Mouse (Mus musculus): ENCODE results near the gene Dpp6. TPM values are rescaled to one million over a fixed set of nuclear protein-coding genes. Genes with fewer than 3 reads are reported as not detected.

Gene Dpp6
- polyA plus RNA-seq, 1 experiment from 2014 or later, result 3.1 TPM

DNA sequence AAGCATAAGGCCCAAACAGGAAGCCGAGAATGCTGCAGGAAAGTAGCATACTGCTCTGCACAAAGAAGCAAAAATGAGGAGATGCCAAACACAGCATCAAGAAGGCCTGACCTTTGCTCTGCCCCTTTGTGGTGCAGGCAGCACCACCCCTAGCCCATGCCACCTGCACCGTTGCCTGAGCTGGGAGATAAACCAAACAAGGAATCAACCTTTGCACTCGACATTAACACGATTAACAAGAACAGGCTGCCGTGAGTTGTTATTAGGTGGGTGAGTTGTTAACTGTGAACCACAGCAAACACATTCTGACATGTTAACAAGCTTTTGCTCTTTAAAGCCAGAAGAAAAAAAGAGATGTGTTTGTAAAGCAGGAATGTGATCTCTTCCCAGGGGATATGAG, 239.4 kb downstream of the Dpp6 start:
- 43% methylated on average over 5 of the region's 5 CpGs for WGBS
- no peak for ATAC-seq (ENCODE audit: insufficient number of reproducible peaks, insufficient read depth, low FRiP score, low read depth)
- no peaks in the 10 kb centered on the region for H3K9me3 ChIP-seq (ENCODE audit: control insufficient read depth, low read depth, low read length)
- no peak overlapping the region for H3K4me3 ChIP-seq (ENCODE audit: low read depth, low read length)
- H3K9ac ChIP-seq (replicated peaks; ENCODE audit: low read depth, low read length), result no peak overlapping the region
- H3K27me3 ChIP-seq (ENCODE audit: control insufficient read depth, insufficient read depth, low read length), result no peaks in the 10 kb centered on the region
- H3K36me3 ChIP-seq (ENCODE audit: control insufficient read depth, insufficient read depth, low read length), result no peaks in the 10 kb centered on the region
- no peaks in the 10 kb centered on the region for H3K4me1 ChIP-seq (ENCODE audit: control insufficient read depth, insufficient read depth, low read length)
- no peak overlapping the region for H3K27ac ChIP-seq (ENCODE audit: low read length)
- no peak overlapping the region for H3K4me2 ChIP-seq (replicated peaks; ENCODE audit: low read depth, low read length)

DNA sequence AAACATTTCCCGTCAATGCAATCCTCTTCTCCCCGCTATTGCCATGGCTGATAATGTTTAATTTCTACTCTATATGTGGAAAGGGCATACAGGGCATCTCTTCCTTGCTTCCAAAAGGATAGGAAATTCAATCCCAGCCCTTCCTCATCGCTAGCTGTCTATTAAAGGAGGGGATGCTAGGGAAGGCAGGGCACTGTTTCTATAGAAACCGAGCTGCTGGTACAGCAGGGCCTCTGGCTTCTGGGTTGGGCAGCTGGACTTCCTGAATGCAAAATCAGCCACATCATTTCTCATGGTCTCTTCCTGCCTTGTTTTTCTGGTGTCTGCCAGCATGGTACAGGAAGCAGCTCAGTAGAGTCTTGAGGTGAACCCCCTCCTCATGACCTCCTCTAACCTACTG, 243.1 kb downstream of the Dpp6 start:
- Histone ChIP-seq H3K27ac (ENCODE audit: low read length) (no peak overlapping the region), H3K36me3 (ENCODE audit: control insufficient read depth, insufficient read depth, low read length) (no peaks in the 10 kb centered on the region), H3K27me3 (ENCODE audit: control insufficient read depth, insufficient read depth, low read length) (no peaks in the 10 kb centered on the region), H3K4me3 (ENCODE audit: low read depth, low read length) (no peak overlapping the region), H3K9ac (replicated peaks; ENCODE audit: low read depth, low read length) (no peak overlapping the region), H3K4me1 (ENCODE audit: control insufficient read depth, insufficient read depth, low read length) (no peaks in the 10 kb centered on the region), H3K9me3 (ENCODE audit: control insufficient read depth, low read depth, low read length) (no peaks in the 10 kb centered on the region), H3K4me2 (replicated peaks; ENCODE audit: low read depth, low read length) (no peak overlapping the region)
- no peak for ATAC-seq (ENCODE audit: insufficient number of reproducible peaks, insufficient read depth, low FRiP score, low read depth)
- 77% methylated on average over 4 of the region's 4 CpGs for WGBS

DNA sequence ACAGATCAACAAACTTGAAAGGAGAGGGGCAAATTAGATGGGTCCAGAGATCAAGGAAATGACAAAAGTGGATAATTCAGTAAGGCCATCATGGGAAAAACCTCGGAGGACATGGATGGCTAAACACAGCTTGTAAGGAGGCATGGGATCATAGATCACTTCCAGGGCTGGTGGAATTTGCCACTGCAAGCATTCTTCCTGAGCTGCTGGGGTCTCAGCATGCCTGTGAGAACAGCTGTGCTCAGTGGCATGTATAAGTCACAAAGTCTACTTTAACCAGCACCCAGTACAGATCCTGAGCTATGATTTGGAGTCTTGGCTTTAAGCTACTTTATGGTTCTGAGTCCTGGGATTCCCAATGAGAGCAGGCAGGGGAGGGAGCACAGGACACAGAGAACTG, 246.9 kb downstream of the Dpp6 start:
- Histone ChIP-seq H3K36me3 (ENCODE audit: control insufficient read depth, insufficient read depth, low read length) (no peaks in the 10 kb centered on the region), H3K27me3 (ENCODE audit: control insufficient read depth, insufficient read depth, low read length) (no peaks in the 10 kb centered on the region), H3K9ac (replicated peaks; ENCODE audit: low read depth, low read length) (no peak overlapping the region), H3K4me3 (ENCODE audit: low read depth, low read length) (no peak overlapping the region), H3K4me2 (replicated peaks; ENCODE audit: low read depth, low read length) (no peak overlapping the region), H3K27ac (ENCODE audit: low read length) (no peak overlapping the region), H3K4me1 (ENCODE audit: control insufficient read depth, insufficient read depth, low read length) (no peaks in the 10 kb centered on the region), H3K9me3 (ENCODE audit: control insufficient read depth, low read depth, low read length) (no peaks in the 10 kb centered on the region)
- 58% methylated on average over 1 of the region's 1 CpGs for WGBS
- no peak for ATAC-seq (ENCODE audit: insufficient number of reproducible peaks, insufficient read depth, low FRiP score, low read depth)

DNA sequence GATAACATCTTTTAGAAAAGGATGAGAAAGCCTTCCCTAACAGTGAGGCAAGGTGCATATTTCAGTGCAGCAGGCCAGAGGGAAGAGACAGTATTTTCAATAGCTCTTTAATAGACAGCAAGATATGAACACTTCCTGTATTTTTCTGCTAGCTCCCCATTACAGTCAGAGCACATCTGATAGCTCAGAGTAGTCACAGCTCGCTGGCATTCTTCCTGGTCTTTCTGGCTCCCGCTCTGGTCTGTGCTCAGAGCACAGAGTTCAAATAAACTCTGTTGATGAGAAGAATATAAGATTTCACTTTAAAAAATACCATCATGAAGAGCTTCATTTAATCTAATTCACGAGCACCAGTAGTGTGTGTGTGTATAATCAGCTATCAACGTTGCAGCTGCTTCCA, 249.8 kb downstream of the Dpp6 start:
- no peaks in the 10 kb centered on the region for H3K4me1 ChIP-seq (ENCODE audit: control insufficient read depth, insufficient read depth, low read length)
- 71% methylated on average over 4 of the region's 4 CpGs for WGBS
- ATAC-seq (ENCODE audit: insufficient number of reproducible peaks, insufficient read depth, low FRiP score, low read depth), result no peak

DNA sequence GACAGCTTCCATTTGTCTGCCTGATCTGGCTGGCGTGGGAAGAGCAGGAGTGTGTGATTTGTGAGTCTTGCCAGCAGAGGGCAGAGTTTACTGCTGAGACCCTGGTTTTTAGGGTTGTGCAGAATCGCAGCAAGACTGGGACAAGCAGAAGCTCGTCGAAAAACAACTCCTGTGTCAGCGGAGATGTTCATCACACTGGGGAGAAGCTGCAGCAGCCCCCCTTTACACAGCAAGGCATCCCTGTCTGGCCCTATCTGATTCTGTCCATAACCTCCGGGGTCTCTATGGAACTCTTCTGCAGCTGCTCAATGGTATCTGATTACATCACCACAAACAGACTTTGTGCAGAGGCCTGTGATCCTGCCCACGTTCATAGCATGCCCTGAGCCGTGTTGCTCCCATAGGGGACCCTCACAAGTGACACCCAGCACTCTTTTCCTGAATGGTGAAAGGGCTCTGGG, 258.2 kb downstream of the Dpp6 start:
- Histone ChIP-seq H3K27me3 (ENCODE audit: control insufficient read depth, insufficient read depth, low read length) (no peaks in the 10 kb centered on the region), H3K9ac (replicated peaks; ENCODE audit: low read depth, low read length) (no peak overlapping the region), H3K4me3 (ENCODE audit: low read depth, low read length) (no peak overlapping the region), H3K36me3 (ENCODE audit: control insufficient read depth, insufficient read depth, low read length) (no peaks in the 10 kb centered on the region), H3K9me3 (ENCODE audit: control insufficient read depth, low read depth, low read length) (no peaks in the 10 kb centered on the region), H3K4me1 (ENCODE audit: control insufficient read depth, insufficient read depth, low read length) (no peaks in the 10 kb centered on the region), H3K4me2 (replicated peaks; ENCODE audit: low read depth, low read length) (no peak overlapping the region), H3K27ac (ENCODE audit: low read length) (no peak overlapping the region)
- ATAC-seq (ENCODE audit: insufficient number of reproducible peaks, insufficient read depth, low FRiP score, low read depth), result no peak
- 22% methylated on average over 8 of the region's 8 CpGs for WGBS

More for the DNA sequence above, 249.8 kb downstream of the Dpp6 start:
- Histone ChIP-seq H3K36me3 (ENCODE audit: control insufficient read depth, insufficient read depth, low read length) (no peaks in the 10 kb centered on the region), H3K9ac (replicated peaks; ENCODE audit: low read depth, low read length) (no peak overlapping the region), H3K4me3 (ENCODE audit: low read depth, low read length) (no peak overlapping the region), H3K4me2 (replicated peaks; ENCODE audit: low read depth, low read length) (no peak overlapping the region), H3K27me3 (ENCODE audit: control insufficient read depth, insufficient read depth, low read length) (no peaks in the 10 kb centered on the region), H3K27ac (ENCODE audit: low read length) (no peak overlapping the region), H3K9me3 (ENCODE audit: control insufficient read depth, low read depth, low read length) (no peaks in the 10 kb centered on the region)

DNA sequence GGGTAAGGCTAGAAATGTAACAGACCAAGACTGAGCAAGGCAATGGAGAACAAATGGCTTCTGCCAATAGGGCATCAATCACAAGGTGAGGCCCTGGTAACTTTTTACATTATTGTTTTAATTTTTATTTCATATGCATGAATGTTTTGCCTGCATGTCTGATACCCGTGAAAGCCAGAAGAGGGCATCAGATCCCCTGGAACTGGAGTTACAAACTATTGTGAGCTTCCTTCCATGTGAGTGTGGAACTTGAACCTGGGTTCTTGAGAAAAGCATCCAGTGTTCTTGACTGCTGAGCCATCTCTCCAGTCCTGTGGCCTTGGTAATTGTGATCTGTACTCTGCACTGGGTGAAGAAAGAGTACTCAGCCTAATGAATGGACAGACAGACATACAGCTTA, 259.0 kb downstream of the Dpp6 start:
- H3K9me3 ChIP-seq (ENCODE audit: control insufficient read depth, low read depth, low read length), result no peaks in the 10 kb centered on the region
- H3K36me3 ChIP-seq (ENCODE audit: control insufficient read depth, insufficient read depth, low read length), result no peaks in the 10 kb centered on the region
- H3K4me2 ChIP-seq (replicated peaks; ENCODE audit: low read depth, low read length), result no peak overlapping the region
- 38% methylated on average over 1 of the region's 1 CpGs for WGBS
- ATAC-seq (ENCODE audit: insufficient number of reproducible peaks, insufficient read depth, low FRiP score, low read depth), result no peak
- H3K27ac ChIP-seq (ENCODE audit: low read length), result no peak overlapping the region
- no peaks in the 10 kb centered on the region for H3K4me1 ChIP-seq (ENCODE audit: control insufficient read depth, insufficient read depth, low read length)
- no peak overlapping the region for H3K9ac ChIP-seq (replicated peaks; ENCODE audit: low read depth, low read length)
- H3K27me3 ChIP-seq (ENCODE audit: control insufficient read depth, insufficient read depth, low read length), result no peaks in the 10 kb centered on the region
- no peak overlapping the region for H3K4me3 ChIP-seq (ENCODE audit: low read depth, low read length)

GRCm38 (mm10) chr5:27077821-27078220, 260.8 kb downstream of the Dpp6 start:
- H3K9ac ChIP-seq (replicated peaks; ENCODE audit: low read depth, low read length), result no peak overlapping the region
- ATAC-seq (ENCODE audit: insufficient number of reproducible peaks, insufficient read depth, low FRiP score, low read depth), result no peak
- H3K4me1 ChIP-seq (ENCODE audit: control insufficient read depth, insufficient read depth, low read length), result no peaks in the 10 kb centered on the region
- H3K27me3 ChIP-seq (ENCODE audit: control insufficient read depth, insufficient read depth, low read length), result no peaks in the 10 kb centered on the region
- H3K4me3 ChIP-seq (ENCODE audit: low read depth, low read length), result no peak overlapping the region
- no peak overlapping the region for H3K27ac ChIP-seq (ENCODE audit: low read length)
- no peak overlapping the region for H3K4me2 ChIP-seq (replicated peaks; ENCODE audit: low read depth, low read length)
- no peaks in the 10 kb centered on the region for H3K9me3 ChIP-seq (ENCODE audit: control insufficient read depth, low read depth, low read length)
- WGBS, result 50% methylated on average over 1 of the region's 1 CpGs
- H3K36me3 ChIP-seq (ENCODE audit: control insufficient read depth, insufficient read depth, low read length), result no peaks in the 10 kb centered on the region

GRCm38 (mm10) chr5:27081275-27081674, 264.3 kb downstream of the Dpp6 start:
- no peak overlapping the region for H3K4me3 ChIP-seq (ENCODE audit: low read depth, low read length)
- no peak for ATAC-seq (ENCODE audit: insufficient number of reproducible peaks, insufficient read depth, low FRiP score, low read depth)
- no peak overlapping the region for H3K4me2 ChIP-seq (replicated peaks; ENCODE audit: low read depth, low read length)
- no peaks in the 10 kb centered on the region for H3K9me3 ChIP-seq (ENCODE audit: control insufficient read depth, low read depth, low read length)
- no peaks in the 10 kb centered on the region for H3K4me1 ChIP-seq (ENCODE audit: control insufficient read depth, insufficient read depth, low read length)
- H3K9ac ChIP-seq (replicated peaks; ENCODE audit: low read depth, low read length), result no peak overlapping the region
- no peak overlapping the region for H3K27ac ChIP-seq (ENCODE audit: low read length)
- WGBS, result 82% methylated on average over 1 of the region's 1 CpGs
- H3K36me3 ChIP-seq (ENCODE audit: control insufficient read depth, insufficient read depth, low read length), result no peaks in the 10 kb centered on the region
- H3K27me3 ChIP-seq (ENCODE audit: control insufficient read depth, insufficient read depth, low read length), result no peaks in the 10 kb centered on the region

- ATAC-seq (ENCODE audit: insufficient number of reproducible peaks, insufficient read depth, low FRiP score, low read depth), result no peak
- Histone ChIP-seq H3K9me3 (ENCODE audit: control insufficient read depth, low read depth, low read length) (no peaks in the 10 kb centered on the region), H3K4me3 (ENCODE audit: low read depth, low read length) (no peak overlapping the region), H3K27ac (ENCODE audit: low read length) (no peak overlapping the region), H3K4me1 (ENCODE audit: control insufficient read depth, insufficient read depth, low read length) (no peaks in the 10 kb centered on the region), H3K9ac (replicated peaks; ENCODE audit: low read depth, low read length) (no peak overlapping the region), H3K27me3 (ENCODE audit: control insufficient read depth, insufficient read depth, low read length) (no peaks in the 10 kb centered on the region), H3K4me2 (replicated peaks; ENCODE audit: low read depth, low read length) (no peak overlapping the region), H3K36me3 (ENCODE audit: control insufficient read depth, insufficient read depth, low read length) (no peaks in the 10 kb centered on the region)
- 74% methylated on average over 4 of the region's 4 CpGs for WGBS
These were observed 266.8 kb downstream of the Dpp6 start for GRCm38 (mm10) chr5:27083762-27084161.

Data from stomach, embryonic 14.5 days (tissue).